Mouse (Mus musculus) intestine, embryonic 14.5 days (tissue): ENCODE measurements around the gene Tmeff2. TPM values are rescaled to one million over a fixed set of nuclear protein-coding genes. Genes with fewer than 3 reads are reported as not detected.

Experiments used
- ATAC-seq: fragments of 200-750 bp; cut with Nextera tagmentation; replicated peaks from 2 replicates; pipeline ENCODE4 v1.8.0; 2017; ENCODE audit warnings: low read depth, moderate number of reproducible peaks, moderate TSS enrichment, moderate library complexity; ENCODE audit not compliant: low FRiP score, low TSS enrichment
- DNase-seq: peaks from one replicate; pipeline ENCODE4 v3.0.0-alpha.2; 2018; ENCODE audit warnings: low spot score
- H3K27ac ChIP-seq: fragments of 300-500 bp; sonication (generic); 2 replicates; pipeline ENCODE4 v1.5.1; 2014; ENCODE audit warnings: low read depth, mild to moderate bottlenecking, control low read depth
- H3K27me3 ChIP-seq: fragments of 300-500 bp; sonication (generic); replicated peaks from 2 replicates; pipeline ENCODE4 v1.6.1; 2014; ENCODE audit warnings: low read length, control low read depth; ENCODE audit not compliant: control insufficient read depth, insufficient read depth
- H3K36me3 ChIP-seq: fragments of 300-500 bp; sonication (generic); 2 replicates; pipeline ENCODE4 v1.6.1; 2014; ENCODE audit warnings: low read length, control low read depth; ENCODE audit not compliant: control insufficient read depth, insufficient read depth
- H3K4me1 ChIP-seq: fragments of 300-500 bp; sonication (generic); replicated peaks from 2 replicates; pipeline ENCODE4 v1.6.1; 2014; ENCODE audit warnings: low read length, control low read depth, mixed read lengths; ENCODE audit not compliant: control insufficient read depth, insufficient read depth
- H3K4me2 ChIP-seq: fragments of 300-500 bp; sonication (generic); 2 replicates; pipeline ENCODE4 v1.6.1; 2014; ENCODE audit warnings: low read length
- H3K4me3 ChIP-seq: fragments of 300-500 bp; sonication (generic); 2 replicates; pipeline ENCODE4 v1.5.1; 2014; ENCODE audit warnings: low read depth, low read length, control low read depth, mixed read lengths
- H3K9ac ChIP-seq: fragments of 300-500 bp; sonication (generic); 2 replicates; pipeline ENCODE4 v1.6.1; 2014; ENCODE audit warnings: mild to moderate bottlenecking, low read length
- H3K9me3 ChIP-seq: fragments of 300-500 bp; sonication (generic); 2 replicates; pipeline ENCODE4 v1.6.1; 2016; ENCODE audit warnings: low read length, control low read depth; ENCODE audit not compliant: control insufficient read depth
- WGBS: fragments of 180-500 bp; shearing (Covaris S2); extraction: QIAGEN DNeasy Blood & Tissue Kit; methylation state at CpG from one replicate; pipeline ENCODE4 v1.1.7; 2014; 5-methylcytosine and 5-hydroxymethylcytosine counted together
- polyA plus RNA-seq: library from polyadenylated mRNA; unstranded; fragments of >200 nt; fragmentation: Nextera tagmentation; extraction: Ambion mirVana; gene quantifications from 2 replicates; pipeline ENCODE4 v1.2.1, GENCODE M21; 2014

Tmeff2 gene
- polyA plus RNA-seq, 1 experiment from 2014 or later, result 20.7 TPM

DNA sequence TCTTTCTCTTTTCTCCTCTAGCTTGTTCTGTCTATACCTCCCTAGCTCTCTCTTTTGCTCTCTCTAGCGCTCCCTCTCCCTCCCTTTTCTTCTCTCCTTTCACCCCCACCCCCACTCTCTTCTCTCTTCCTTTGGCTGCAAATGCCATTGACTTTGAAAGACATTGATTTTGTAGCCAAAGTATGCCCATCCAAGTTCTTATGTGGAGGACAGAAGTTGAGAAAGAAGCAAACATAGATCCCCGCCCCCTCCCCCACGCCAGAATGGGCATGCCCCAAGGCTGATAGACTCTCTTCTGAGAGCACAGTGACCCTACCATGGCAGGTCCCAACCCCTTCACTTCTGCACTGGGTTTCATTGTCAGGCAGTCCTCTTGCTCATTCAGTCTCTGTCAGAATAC is 28.3 kb downstream of the Tmeff2 start:
- Histone ChIP-seq H3K4me1 (peaks cover 3% of the 10 kb centered on the region; the same call in 1 of the 2 replicates), H3K9ac (no peak overlapping the region), H3K4me3 (0 out of 2 replicates have a peak overlapping the region, but pooled peaks have one; percentile 8), H3K27me3 (peaks cover 32% of the 10 kb centered on the region), H3K9me3 (no peaks in the 10 kb centered on the region), H3K27ac (no peak overlapping the region), H3K4me2 (peak overlapping the region; percentile 25; the same call in 1 of the 2 replicates), H3K36me3 (no peaks in the 10 kb centered on the region)
- DNase-seq (peak; percentile 52), ATAC-seq (no peak)
- WGBS, result 17% methylated on average over 3 of the region's 3 CpGs

- Histone ChIP-seq H3K27me3 (no peaks in the 10 kb centered on the region), H3K4me3 (no peak overlapping the region), H3K9me3 (no peaks in the 10 kb centered on the region), H3K4me2 (no peak overlapping the region), H3K36me3 (no peaks in the 10 kb centered on the region), H3K9ac (no peak overlapping the region), H3K4me1 (no peaks in the 10 kb centered on the region), H3K27ac (no peak overlapping the region)
- DNase-seq (no peak), ATAC-seq (no peak)
- 79% methylated on average over 2 of the region's 2 CpGs for WGBS
Observed at GRCm38 (mm10) chr1:50935076-50935475, 34.6 kb downstream of the Tmeff2 start.

GRCm38 (mm10) chr1:50935484-50935883 is 35.0 kb downstream of the Tmeff2 start:
- no peak overlapping the region for H3K27ac ChIP-seq
- ATAC-seq, result no peak
- H3K4me2 ChIP-seq, result no peak overlapping the region
- H3K36me3 ChIP-seq, result no peaks in the 10 kb centered on the region
- no peaks in the 10 kb centered on the region for H3K27me3 ChIP-seq
- H3K9me3 ChIP-seq, result no peaks in the 10 kb centered on the region
- 82% methylated on average over 2 of the region's 2 CpGs for WGBS
- no peak overlapping the region for H3K9ac ChIP-seq
- no peak overlapping the region for H3K4me3 ChIP-seq
- no peak for DNase-seq
- H3K4me1 ChIP-seq, result no peaks in the 10 kb centered on the region

DNA sequence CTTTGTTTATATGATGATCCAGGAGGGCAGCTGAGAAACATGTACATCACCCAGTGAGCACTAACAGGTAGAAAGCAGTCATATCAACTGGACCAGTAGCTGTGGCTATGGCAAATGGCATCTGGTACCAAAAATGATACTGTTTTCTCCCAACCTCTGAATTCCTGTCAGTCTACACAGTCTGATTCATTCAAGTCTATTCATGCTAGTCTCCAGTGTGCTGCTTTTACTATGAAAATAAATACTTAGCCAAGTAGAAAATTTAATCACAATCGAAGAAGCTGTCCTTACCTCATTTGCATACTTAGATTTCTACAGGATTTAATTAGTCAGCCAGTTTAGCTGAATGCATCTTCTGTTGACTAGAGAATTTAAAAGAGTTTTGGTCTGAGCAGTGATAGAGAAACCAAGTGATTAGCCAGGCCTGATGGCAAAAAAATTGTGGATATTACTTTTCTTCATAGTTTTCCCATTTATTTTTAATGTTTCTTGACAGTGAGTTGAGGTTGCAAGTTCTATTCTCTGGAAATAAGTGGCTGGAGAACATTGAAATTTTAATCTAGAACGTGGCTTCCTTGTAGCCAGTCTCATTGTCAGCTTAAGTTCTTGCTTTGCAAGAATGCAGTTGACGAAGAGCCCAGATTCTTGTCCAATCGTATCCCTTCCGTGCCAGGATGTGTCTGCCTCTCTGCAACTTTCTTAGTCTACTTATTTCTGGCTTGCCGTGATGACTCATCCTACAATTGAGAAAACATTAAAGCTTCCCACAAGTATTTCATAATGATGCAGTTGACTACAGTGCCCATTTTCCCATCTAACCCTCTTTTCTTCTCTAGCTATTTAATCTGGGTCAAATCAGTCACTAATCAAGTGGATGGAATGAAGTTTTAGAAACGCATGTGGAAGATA is 39.9 kb downstream of the Tmeff2 start:
- no peak for ATAC-seq
- no peaks in the 10 kb centered on the region for H3K27me3 ChIP-seq
- no peak for DNase-seq
- no peak overlapping the region for H3K27ac ChIP-seq
- no peak overlapping the region for H3K9ac ChIP-seq
- H3K4me1 ChIP-seq, result no peaks in the 10 kb centered on the region
- no peaks in the 10 kb centered on the region for H3K9me3 ChIP-seq
- no peak overlapping the region for H3K4me2 ChIP-seq
- no peaks in the 10 kb centered on the region for H3K36me3 ChIP-seq
- H3K4me3 ChIP-seq, result no peak overlapping the region
- WGBS, result 81% methylated on average over 7 of the region's 7 CpGs

- no peak overlapping the region for H3K9ac ChIP-seq
- no peak overlapping the region for H3K27ac ChIP-seq
- DNase-seq, result no peak
- H3K9me3 ChIP-seq, result no peaks in the 10 kb centered on the region
- H3K36me3 ChIP-seq, result no peaks in the 10 kb centered on the region
- no peak overlapping the region for H3K4me3 ChIP-seq
- no peaks in the 10 kb centered on the region for H3K27me3 ChIP-seq
- no peak overlapping the region for H3K4me2 ChIP-seq
- H3K4me1 ChIP-seq, result no peaks in the 10 kb centered on the region
- ATAC-seq, result no peak
- WGBS, result 73% methylated on average over 1 of the region's 1 CpGs
Observed at GRCm38 (mm10) chr1:50948575-50948974, 48.1 kb downstream of the Tmeff2 start.

GRCm38 (mm10) chr1:50958844-50959243 is 58.4 kb downstream of the Tmeff2 start:
- Histone ChIP-seq H3K4me2 (no peak overlapping the region), H3K36me3 (no peaks in the 10 kb centered on the region), H3K9me3 (no peaks in the 10 kb centered on the region), H3K9ac (no peak overlapping the region), H3K4me3 (no peak overlapping the region), H3K27me3 (no peaks in the 10 kb centered on the region), H3K27ac (no peak overlapping the region), H3K4me1 (no peaks in the 10 kb centered on the region)
- ATAC-seq (no peak), DNase-seq (no peak)
- 92% methylated on average over 1 of the region's 1 CpGs for WGBS

GRCm38 (mm10) chr1:50961954-50962648 is 61.7 kb downstream of the Tmeff2 start:
- DNase-seq (peak; percentile 56), ATAC-seq (no peak; the same call in 1 of the 2 replicates)
- no peaks in the 10 kb centered on the region for H3K4me1 ChIP-seq
- H3K4me3 ChIP-seq, result no peak overlapping the region
- peak overlapping the region; percentile 21 for H3K4me2 ChIP-seq
- H3K27ac ChIP-seq, result no peak overlapping the region
- no peaks in the 10 kb centered on the region for H3K27me3 ChIP-seq
- no peaks in the 10 kb centered on the region for H3K36me3 ChIP-seq
- 18% methylated on average over 5 of the region's 5 CpGs for WGBS
- H3K9ac ChIP-seq, result no peak overlapping the region
- H3K9me3 ChIP-seq, result no peaks in the 10 kb centered on the region

DNA sequence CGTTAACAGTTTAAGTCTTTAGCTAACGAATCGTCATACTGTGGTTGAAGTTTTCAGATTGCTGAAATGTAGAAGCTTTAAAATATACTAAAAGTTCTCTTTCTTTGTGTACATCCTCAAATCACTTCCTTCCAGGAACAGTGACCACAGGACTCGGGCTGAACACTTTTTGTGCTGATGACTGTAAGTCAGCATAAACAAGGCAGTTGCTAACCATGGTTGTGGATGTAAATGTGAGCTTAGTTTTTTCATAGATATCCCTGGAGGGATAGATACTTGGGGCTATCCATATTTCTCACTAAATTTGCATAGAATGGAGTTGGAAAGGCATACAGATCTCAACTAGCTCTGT is 62.2 kb downstream of the Tmeff2 start:
- H3K9ac ChIP-seq, result no peak overlapping the region
- no peaks in the 10 kb centered on the region for H3K9me3 ChIP-seq
- ATAC-seq (no peak), DNase-seq (no peak)
- no peaks in the 10 kb centered on the region for H3K36me3 ChIP-seq
- 25% methylated on average over 4 of the region's 4 CpGs for WGBS
- H3K4me2 ChIP-seq, result peak overlapping the region; percentile 21
- H3K27me3 ChIP-seq, result no peaks in the 10 kb centered on the region
- no peak overlapping the region for H3K4me3 ChIP-seq
- H3K27ac ChIP-seq, result no peak overlapping the region
- H3K4me1 ChIP-seq, result no peaks in the 10 kb centered on the region
